Mouse (Mus musculus): Measurements from ENCODE around the gene Atf6.

Gene Atf6

DNA sequence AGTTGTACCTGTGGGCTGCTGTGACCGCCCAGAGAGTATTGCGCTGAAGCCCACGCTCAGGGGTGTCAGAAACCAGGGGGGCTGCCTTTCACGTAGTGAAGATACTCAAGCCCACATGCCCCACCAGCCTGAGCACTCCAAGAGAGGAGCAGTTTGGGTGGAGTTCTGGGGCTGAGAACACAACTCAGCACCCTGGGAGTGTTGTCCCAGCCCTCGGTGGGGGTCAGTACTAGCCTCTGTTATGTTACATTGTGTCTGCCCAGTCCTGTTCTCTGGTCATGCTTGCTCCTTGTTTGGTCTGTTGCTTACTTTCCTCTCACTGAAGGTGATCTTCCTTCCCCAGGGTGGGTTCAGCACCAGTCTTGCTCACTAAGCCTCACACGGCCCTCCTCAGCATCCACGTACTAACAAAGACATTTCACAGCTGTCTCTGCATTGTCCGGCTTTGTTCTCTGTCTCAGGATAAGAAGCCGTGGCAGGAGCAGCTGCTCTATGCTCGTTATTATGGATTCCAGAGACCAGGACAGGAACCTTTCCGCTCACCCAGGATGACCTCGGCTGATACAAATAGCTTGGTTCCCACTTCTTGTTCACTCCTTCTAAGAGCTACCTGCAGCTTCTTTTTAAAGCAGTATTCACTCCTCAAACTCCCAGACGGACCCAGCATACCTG, 209.8 kb downstream of the Atf6 start:
- no peak for DNase-seq (ENCODE audit: low spot score)

DNA sequence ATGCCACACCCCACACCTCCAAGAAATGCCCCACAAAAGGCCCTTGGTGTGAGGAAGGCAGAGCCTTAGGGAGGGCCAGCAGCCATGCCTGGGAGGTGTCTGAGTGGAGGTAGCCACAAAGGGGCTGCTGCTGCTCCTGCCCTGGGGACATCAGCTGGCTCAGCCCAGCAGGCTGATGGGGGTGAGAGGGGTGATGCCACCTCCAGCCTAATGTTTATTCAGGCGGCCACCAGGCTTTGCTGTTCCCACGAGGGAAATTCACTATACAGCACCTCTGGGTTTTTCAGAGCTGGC, 210.4 kb downstream of the Atf6 start:
- DNase-seq (ENCODE audit: low spot score), result no peak

- DNase-seq (ENCODE audit: low spot score), result no peak
These were observed 210.9 kb downstream of the Atf6 start for GRCm38 (mm10) chr1:170656518-170657227.

DNA sequence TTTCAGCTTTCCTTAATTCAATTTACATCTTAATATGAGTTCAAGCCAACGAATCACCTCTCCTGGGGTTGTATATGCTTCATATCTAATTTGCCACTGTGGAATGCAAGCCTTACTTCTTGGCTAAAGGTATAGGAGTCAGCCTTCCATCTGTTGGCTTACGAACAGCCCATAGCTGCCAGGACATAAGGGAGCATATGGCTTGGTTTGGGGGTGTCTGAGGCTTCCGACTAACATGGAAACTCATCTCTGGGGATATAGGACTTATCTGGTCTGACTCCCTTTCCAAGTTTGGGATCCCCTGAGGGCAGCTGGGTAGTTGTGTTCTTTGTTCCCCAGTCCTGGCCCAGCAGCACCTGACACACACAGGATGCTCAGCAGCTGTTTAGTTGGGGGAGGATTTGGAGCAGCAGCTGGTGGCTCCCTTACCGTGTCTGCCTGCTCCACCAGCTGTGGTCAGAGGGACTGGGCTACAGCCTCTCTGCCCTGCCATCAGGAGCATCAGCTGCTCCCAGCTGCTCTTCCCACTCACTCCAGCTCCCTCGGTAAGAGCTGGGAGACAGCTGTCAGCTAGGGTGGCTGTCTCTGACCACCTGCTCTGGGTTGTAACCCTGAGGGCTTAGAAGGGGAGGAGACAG, 212.2 kb downstream of the Atf6 start:
- no peak for DNase-seq (ENCODE audit: low spot score)
